Mouse (Mus musculus) testis, adult 2 months (tissue): Measurements from ENCODE around the gene Elovl6. TPM values are rescaled to one million over a fixed set of nuclear protein-coding genes. Genes with fewer than 3 reads are reported as not detected.

ENCODE experiments used
- H3K27ac ChIP-seq: fragments of 200-500 bp; 2 replicates; pipeline ENCODE4 v1.5.1; 2012; ENCODE audit warnings: low read depth, low read length; ENCODE audit not compliant: control insufficient read depth, insufficient read depth
- H3K27me3 ChIP-seq: fragments of 200-500 bp; 2 replicates; pipeline ENCODE4 v1.6.1; 2012; ENCODE audit warnings: mild to moderate bottlenecking, low read length, moderate library complexity; ENCODE audit not compliant: control insufficient read depth, insufficient read depth
- H3K36me3 ChIP-seq: fragments of 200-500 bp; 2 replicates; pipeline ENCODE4 v1.6.1; 2012; ENCODE audit warnings: mild to moderate bottlenecking, low read length; ENCODE audit not compliant: control insufficient read depth, insufficient read depth
- H3K4me1 ChIP-seq: fragments of 200-500 bp; 2 replicates; pipeline ENCODE4 v1.6.1; 2012; ENCODE audit warnings: low read length; ENCODE audit not compliant: control insufficient read depth, insufficient read depth
- H3K4me3 ChIP-seq: fragments of 200-500 bp; 2 replicates; pipeline ENCODE4 v1.5.1; 2012; ENCODE audit warnings: low read depth, mild to moderate bottlenecking, low read length, moderate library complexity, mixed read lengths; ENCODE audit not compliant: control insufficient read depth
- CTCF ChIP-seq: fragments of 200-500 bp; IDR thresholded peaks from 2 replicates; pipeline ENCODE4 v1.5.1; 2012; ENCODE audit warnings: low read depth, mild to moderate bottlenecking, inconsistent platforms, low read length, moderate library complexity; ENCODE audit not compliant: control insufficient read depth, insufficient read depth, insufficient replicate concordance
- POLR2A ChIP-seq: fragments of 200-500 bp; IDR thresholded peaks from 2 replicates; pipeline ENCODE4 v1.6.1; 2012; ENCODE audit warnings: low read depth, mild to moderate bottlenecking, inconsistent platforms, low read length, moderate library complexity; ENCODE audit not compliant: control insufficient read depth
- polyA plus RNA-seq: library from polyadenylated mRNA; depleted of rRNA; stranded (reverse); fragments of >200 nt; gene quantifications from 2 replicates; pipeline ENCODE4 v1.2.3, GENCODE M21; 2012; rRNA removed

Elovl6 gene
- polyA plus RNA-seq, 1 experiment: 13.3 TPM

GRCm38 (mm10) chr3:129686196-129686595 is 154.0 kb downstream of the Elovl6 start:
- Histone ChIP-seq H3K4me3 (no peak overlapping the region), H3K4me1 (no peaks in the 10 kb centered on the region), H3K27me3 (no peaks in the 10 kb centered on the region), H3K27ac (no peak overlapping the region), H3K36me3 (no peaks in the 10 kb centered on the region)
- TF ChIP-seq CTCF: no peak
- no peak for TF ChIP-seq POLR2A

- Histone ChIP-seq H3K27ac (no peak overlapping the region), H3K27me3 (no peaks in the 10 kb centered on the region), H3K4me3 (no peak overlapping the region), H3K36me3 (no peaks in the 10 kb centered on the region), H3K4me1 (no peaks in the 10 kb centered on the region)
- TF ChIP-seq POLR2A: no peak
- no peak for TF ChIP-seq CTCF
Measured at GRCm38 (mm10) chr3:129686698-129687333, 154.7 kb downstream of the Elovl6 start.

GRCm38 (mm10) chr3:129687429-129687828 is 155.3 kb downstream of the Elovl6 start:
- TF ChIP-seq POLR2A (no peak), CTCF (no peak)
- H3K36me3 ChIP-seq: no peaks in the 10 kb centered on the region
- H3K27ac ChIP-seq: no peak overlapping the region
- no peaks in the 10 kb centered on the region for H3K27me3 ChIP-seq
- H3K4me3 ChIP-seq: no peak overlapping the region
- no peaks in the 10 kb centered on the region for H3K4me1 ChIP-seq

Other genes with a start within 250 kb of the Elovl6 start
- 0.14 and 0.23 TPM in 2 replicates for gene Enpep, start 199.6 kb upstream of the Elovl6 start, polyA plus RNA-seq
- 3.4 and 5.7 TPM in 2 replicates for gene Egf, start 223.0 kb downstream of the Elovl6 start, polyA plus RNA-seq